Comparison of ENCODE assay signal across 17 mouse cellular contexts in genomic region chr1:151200620-151201019, GRCm38 (mm10). TPM values are rescaled to one million over a fixed set of nuclear protein-coding genes. Genes with fewer than 3 reads are reported as not detected.
"Had no signal": no experiment of that assay in that cellular context is flagged by ENCODE, and none has a peak within 500 bp of the region (broad histone marks: within the 10 kb centered on the region; RNA-seq: fewer than 3 reads in every experiment).

No protein-coding gene starts in this region.

RNA-seq across cellular contexts. Expression of gene Gm47995, which starts 2.4 kb away (rescaled TPM):
- total RNA-seq: megakaryocyte progenitor cell, adult 5-6 weeks had no signal
- polyA plus RNA-seq: lung, adult 2 months; lung, embryonic 15.5 days; macrophage; midbrain, embryonic 11.5 days; midbrain, embryonic 13.5 days; midbrain, embryonic 16.5 days; neural tube, embryonic 11.5 days; neural tube, embryonic 13.5 days; neural tube, embryonic 15.5 days; stomach, postnatal 0 days; thymus, adult 2 months; urinary bladder, adult 2 months had no signal

RNA-seq across cellular contexts. Expression of gene 3110040M04Rik, which starts 3.3 kb away (rescaled TPM):
- total RNA-seq: megakaryocyte progenitor cell, adult 5-6 weeks had no signal
- polyA plus RNA-seq: lung, adult 2 months; lung, embryonic 15.5 days; lung, postnatal 0 days; macrophage; midbrain, embryonic 13.5 days; midbrain, embryonic 16.5 days; neural tube, embryonic 13.5 days; neural tube, embryonic 15.5 days; spleen, adult 2 months; stomach, postnatal 0 days; testis, adult 2 months; thymus, adult 2 months; urinary bladder, adult 2 months had no signal

RNA-seq across cellular contexts. Expression of gene Gm8947, which starts 8.4 kb away (rescaled TPM):
- polyA plus RNA-seq: lung, adult 2 months; lung, postnatal 0 days; macrophage; midbrain, embryonic 13.5 days; midbrain, embryonic 16.5 days; neural tube, embryonic 13.5 days; neural tube, embryonic 15.5 days; thymus, adult 2 months; urinary bladder, adult 2 months had no signal

RNA-seq across cellular contexts. Expression of gene Gm47996, which starts 9.3 kb away (rescaled TPM):
- total RNA-seq: megakaryocyte progenitor cell, adult 5-6 weeks had no signal
- polyA plus RNA-seq: lung, adult 2 months; lung, embryonic 15.5 days; lung, postnatal 0 days; macrophage; midbrain, embryonic 11.5 days; midbrain, embryonic 13.5 days; midbrain, embryonic 16.5 days; neural tube, embryonic 11.5 days; neural tube, embryonic 13.5 days; neural tube, embryonic 15.5 days; stomach, embryonic 15.5 days; stomach, postnatal 0 days; thymus, adult 2 months; urinary bladder, adult 2 months had no signal

RNA-seq across cellular contexts. Expression of gene Gm47985, which starts 18.3 kb away (rescaled TPM):
- polyA plus RNA-seq: lung, adult 2 months; lung, embryonic 15.5 days; macrophage; midbrain, embryonic 16.5 days; neural tube, embryonic 15.5 days; stomach, postnatal 0 days; urinary bladder, adult 2 months had no signal
